Mouse (Mus musculus) thymus, postnatal 25 days (tissue): Measurements from ENCODE around the gene Psen2.

Experiments
- DNase-seq: peaks from one replicate; pipeline ENCODE4 v3.0.0; 2022

The Psen2 gene

GRCm38 (mm10) chr1:180196508-180196907 is 66.7 kb downstream of the Psen2 start:
- no peak for DNase-seq

- peak; percentile 97 for DNase-seq
Measured at GRCm38 (mm10) chr1:180195703-180196381, 67.4 kb downstream of the Psen2 start.

- peak; percentile 37 for DNase-seq
Measured at GRCm38 (mm10) chr1:180194781-180195471, 68.3 kb downstream of the Psen2 start.

GRCm38 (mm10) chr1:180194048-180194447 is 69.2 kb downstream of the Psen2 start:
- DNase-seq: no peak

- no peak for DNase-seq
Measured at GRCm38 (mm10) chr1:180193391-180193935, 69.8 kb downstream of the Psen2 start.

- DNase-seq: no peak
Measured at GRCm38 (mm10) chr1:180192866-180193265, 70.4 kb downstream of the Psen2 start.

GRCm38 (mm10) chr1:180191651-180192220 is 71.5 kb downstream of the Psen2 start:
- DNase-seq: no peak

GRCm38 (mm10) chr1:180191112-180191511 is 72.1 kb downstream of the Psen2 start:
- DNase-seq: no peak

- DNase-seq: no peak
Measured at GRCm38 (mm10) chr1:180188951-180189350, 74.3 kb downstream of the Psen2 start.

- no peak for DNase-seq
Measured at GRCm38 (mm10) chr1:180186371-180186770, 76.9 kb downstream of the Psen2 start.

- DNase-seq: no peak
Measured at GRCm38 (mm10) chr1:180185877-180186276, 77.4 kb downstream of the Psen2 start.

GRCm38 (mm10) chr1:180184768-180185167 is 78.5 kb downstream of the Psen2 start:
- DNase-seq: no peak

GRCm38 (mm10) chr1:180183525-180184159 is 79.6 kb downstream of the Psen2 start:
- DNase-seq: no peak

- DNase-seq: no peak
Measured at GRCm38 (mm10) chr1:180182731-180183130, 80.5 kb downstream of the Psen2 start.

GRCm38 (mm10) chr1:180181966-180182319 is 81.3 kb downstream of the Psen2 start:
- no peak for DNase-seq

GRCm38 (mm10) chr1:180181304-180181965 is 81.8 kb downstream of the Psen2 start:
- no peak for DNase-seq

- no peak for DNase-seq
Measured at GRCm38 (mm10) chr1:180179840-180180239, 83.4 kb downstream of the Psen2 start.

- no peak for DNase-seq
Measured at GRCm38 (mm10) chr1:180179100-180179499, 84.1 kb downstream of the Psen2 start.

GRCm38 (mm10) chr1:180178340-180178739 is 84.9 kb downstream of the Psen2 start:
- DNase-seq: no peak
